Mouse (Mus musculus): Measurements from ENCODE around the gene Camta1.

- TF ChIP-seq CTCF (IDR thresholded peaks at IDR 0.05; ENCODE audit: low read depth) (no peak), EP300 (optimal IDR thresholded peaks at IDR 0.05) (no peak)
Observed at GRCm38 (mm10) chr4:151185750-151186149, 675.9 kb downstream of the Camta1 start.

Data from stomach, postnatal 0 days (tissue).